Mouse (Mus musculus): ENCODE data around the gene Mt3. TPM values are rescaled to one million over a fixed set of nuclear protein-coding genes. Genes with fewer than 3 reads are reported as not detected.

Gene Mt3
- 1.7 TPM for polyA plus RNA-seq (2014; fragmentation: Illumina TruSeq; extraction: RNeasy Lipid Tissue Mini Kit (QIAGEN cat#74804); ENCODE audit: insufficient read depth, low read depth, low replicate concordance)

DNA sequence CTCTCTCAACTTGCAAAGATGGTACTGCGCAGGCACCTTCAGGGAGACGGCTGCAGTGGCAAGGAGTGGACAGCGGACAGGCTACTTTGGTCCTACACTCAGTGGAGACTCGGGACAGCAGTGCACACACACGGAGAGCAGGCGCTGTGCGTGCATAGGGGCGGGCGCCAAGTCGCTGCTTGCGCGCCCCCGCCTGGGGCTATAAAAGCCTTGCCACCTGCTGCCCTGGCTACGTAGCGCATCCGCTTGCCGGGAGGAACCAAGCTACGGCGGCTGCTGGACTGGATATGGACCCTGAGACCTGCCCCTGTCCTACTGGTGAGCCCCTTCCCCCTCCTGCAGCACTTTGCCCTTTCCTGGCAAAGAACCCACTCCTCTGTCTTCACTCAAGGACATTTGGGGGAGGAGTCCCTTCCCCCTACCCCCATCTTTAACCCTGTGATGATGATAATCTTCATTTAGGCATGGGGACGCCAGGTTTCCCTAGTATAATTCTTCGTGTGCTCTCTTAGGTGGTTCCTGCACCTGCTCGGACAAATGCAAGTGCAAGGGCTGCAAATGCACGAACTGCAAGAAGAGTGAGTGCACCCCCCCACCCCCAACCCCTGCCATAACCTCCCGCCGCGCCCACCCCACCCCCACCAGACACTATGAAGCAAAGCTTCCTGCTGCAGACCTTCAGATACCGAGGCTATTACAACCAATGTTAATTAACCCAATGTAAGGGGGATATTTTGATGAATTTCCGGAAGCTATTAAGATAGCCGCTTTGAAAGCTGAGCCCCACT, at the start of gene Mt3:
Mt3 (plus strand) TSS at position 95 of the 788 bp plus-strand sequence.

DNA sequence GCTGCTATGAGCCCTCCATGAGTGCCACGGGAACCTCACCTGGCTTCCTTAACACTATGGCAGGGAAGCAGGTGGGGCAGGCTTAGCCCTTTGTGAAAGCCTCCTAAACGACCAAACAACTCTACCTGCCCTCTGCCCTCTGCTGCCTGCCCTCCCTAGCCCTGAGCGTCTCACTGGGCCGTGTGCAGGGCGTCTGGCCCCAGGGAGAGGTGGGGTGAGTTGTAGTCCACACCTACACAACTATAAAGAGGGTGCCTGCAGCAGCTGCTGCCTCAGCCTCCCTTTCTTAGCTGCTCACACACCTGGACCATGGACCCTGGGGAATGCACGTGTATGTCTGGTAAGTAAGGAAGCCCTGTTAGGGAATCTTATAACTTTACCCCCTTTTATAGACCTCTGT, 15.5 kb upstream of the Mt3 start, which contains the start of gene Mt4:
Mt4 (plus strand) TSS at position 265 of the 400 bp plus-strand sequence.

GRCm38 (mm10) chr8:94172075-94172808, 19.8 kb downstream of the Mt3 start, which contains the start of gene Mt2:
Gene Mt2, plus strand, starts transcription at chr8:94172664.

GRCm38 (mm10) chr8:94178857-94179712, 26.7 kb downstream of the Mt3 start, which contains the start of gene Mt1:
Gene Mt1, plus strand, starts transcription at chr8:94179082.

Other genes with a start within 250 kb of the Mt3 start
- gene Amfr, start 139.8 kb upstream of the Mt3 start, polyA plus RNA-seq (2014; fragmentation: Illumina TruSeq; extraction: RNeasy Lipid Tissue Mini Kit (QIAGEN cat#74804); ENCODE audit: insufficient read depth, low read depth, low replicate concordance) = 61.3 TPM
- gene Nudt21, start 115.6 kb upstream of the Mt3 start, polyA plus RNA-seq (2014; fragmentation: Illumina TruSeq; extraction: RNeasy Lipid Tissue Mini Kit (QIAGEN cat#74804); ENCODE audit: insufficient read depth, low read depth, low replicate concordance) = 29.2 TPM
- 5.1 TPM for gene Ogfod1, start 115.4 kb upstream of the Mt3 start, polyA plus RNA-seq (2014; fragmentation: Illumina TruSeq; extraction: RNeasy Lipid Tissue Mini Kit (QIAGEN cat#74804); ENCODE audit: insufficient read depth, low read depth, low replicate concordance)
- 9.5 TPM for gene Bbs2, start 53.7 kb upstream of the Mt3 start, polyA plus RNA-seq (2014; fragmentation: Illumina TruSeq; extraction: RNeasy Lipid Tissue Mini Kit (QIAGEN cat#74804); ENCODE audit: insufficient read depth, low read depth, low replicate concordance)
- gene Mt4, start 15.4 kb upstream of the Mt3 start, polyA plus RNA-seq (2014; fragmentation: Illumina TruSeq; extraction: RNeasy Lipid Tissue Mini Kit (QIAGEN cat#74804); ENCODE audit: insufficient read depth, low read depth, low replicate concordance) = not detected
- gene Mt2, start 20.1 kb downstream of the Mt3 start, polyA plus RNA-seq (2014; fragmentation: Illumina TruSeq; extraction: RNeasy Lipid Tissue Mini Kit (QIAGEN cat#74804); ENCODE audit: insufficient read depth, low read depth, low replicate concordance) = 53.1 TPM
- 159 TPM for gene Mt1, start 26.5 kb downstream of the Mt3 start, polyA plus RNA-seq (2014; fragmentation: Illumina TruSeq; extraction: RNeasy Lipid Tissue Mini Kit (QIAGEN cat#74804); ENCODE audit: insufficient read depth, low read depth, low replicate concordance)
- gene Nup93, start 62.0 kb downstream of the Mt3 start, polyA plus RNA-seq (2014; fragmentation: Illumina TruSeq; extraction: RNeasy Lipid Tissue Mini Kit (QIAGEN cat#74804); ENCODE audit: insufficient read depth, low read depth, low replicate concordance) = 8.2 TPM
- gene Slc12a3, start 176.6 kb downstream of the Mt3 start, polyA plus RNA-seq (2014; fragmentation: Illumina TruSeq; extraction: RNeasy Lipid Tissue Mini Kit (QIAGEN cat#74804); ENCODE audit: insufficient read depth, low read depth, low replicate concordance) = not detected
- gene Herpud1, start 233.8 kb downstream of the Mt3 start, polyA plus RNA-seq (2014; fragmentation: Illumina TruSeq; extraction: RNeasy Lipid Tissue Mini Kit (QIAGEN cat#74804); ENCODE audit: insufficient read depth, low read depth, low replicate concordance) = 131 TPM

Data from lung, adult 10 weeks (tissue).